Mouse (Mus musculus) cerebellum, adult 2 months (tissue): ENCODE measurements around the gene Itln1. TPM values are rescaled to one million over a fixed set of nuclear protein-coding genes. Genes with fewer than 3 reads are reported as not detected.

Source experiments
- DNase-seq, 2 experiments: peaks; one replicate each; pipeline ENCODE4 v3.0.0; 2021
- H3K27ac ChIP-seq: fragments of 200-500 bp; 2 replicates; pipeline ENCODE4 v1.5.1; 2012; ENCODE audit warnings: low read length, control low read depth, inconsistent platforms; ENCODE audit not compliant: insufficient read depth
- H3K27me3 ChIP-seq: fragments of 200-500 bp; 2 replicates; pipeline ENCODE4 v1.6.1; 2012; ENCODE audit warnings: inconsistent platforms, mild to moderate bottlenecking, low read length, moderate library complexity; ENCODE audit not compliant: control insufficient read depth, insufficient read depth
- H3K4me1 ChIP-seq: fragments of 200-500 bp; 2 replicates; pipeline ENCODE4 v1.6.1; 2011; ENCODE audit warnings: low read length; ENCODE audit not compliant: control insufficient read depth, insufficient read depth
- H3K4me3 ChIP-seq: fragments of 200-500 bp; replicated peaks from 2 replicates; pipeline ENCODE3; 2011; ENCODE audit warnings: mild to moderate bottlenecking, low read depth, low read length, control low read depth; ENCODE audit not compliant: insufficient read depth
- CTCF ChIP-seq: fragments of 200-500 bp; IDR thresholded peaks from 2 replicates; pipeline ENCODE4 v1.5.1; 2011; ENCODE audit warnings: low read depth, mild to moderate bottlenecking, control low read depth, low read length, moderate library complexity, borderline replicate concordance; ENCODE audit not compliant: insufficient read depth
- POLR2A ChIP-seq: fragments of 200-500 bp; IDR thresholded peaks from 2 replicates; pipeline ENCODE4 v1.6.1; 2011; ENCODE audit warnings: low read length, control low read depth, borderline replicate concordance; ENCODE audit not compliant: insufficient read depth
- WGBS: fragments of 180-500 bp; shearing (Covaris S2); methylation state at CpG from one replicate; pipeline ENCODE4 v1.1.7; 2018; 5-methylcytosine and 5-hydroxymethylcytosine counted together
- polyA plus RNA-seq: library from polyadenylated mRNA; depleted of rRNA; stranded (reverse); fragments of >200 nt; gene quantifications from 2 replicates; pipeline ENCODE4 v1.2.3, GENCODE M21; 2012

Itln1 gene
- polyA plus RNA-seq, 1 experiment: not detected

- no peak for DNase-seq
- TF ChIP-seq POLR2A (no peak), CTCF (no peak)
- Histone ChIP-seq H3K27ac (no peak overlapping the region), H3K4me1 (no peaks in the 10 kb centered on the region), H3K4me3 (no peak overlapping the region), H3K27me3 (no peaks in the 10 kb centered on the region)
- WGBS: 38% methylated on average over 10 of the region's 11 CpGs
These were observed 26.6 kb upstream of the Itln1 start for GRCm38 (mm10) chr1:171561639-171562225.

GRCm38 (mm10) chr1:171561200-171561599, 26.1 kb upstream of the Itln1 start:
- H3K27ac ChIP-seq: no peak overlapping the region
- no peaks in the 10 kb centered on the region for H3K27me3 ChIP-seq
- no peak for DNase-seq
- TF ChIP-seq POLR2A: no peak
- TF ChIP-seq CTCF: no peak
- 100% methylated on average over 1 of the region's 1 CpGs for WGBS
- no peak overlapping the region for H3K4me3 ChIP-seq
- no peaks in the 10 kb centered on the region for H3K4me1 ChIP-seq

GRCm38 (mm10) chr1:171560262-171560661, 25.2 kb upstream of the Itln1 start:
- TF ChIP-seq POLR2A (no peak), CTCF (no peak)
- H3K4me3 ChIP-seq: no peak overlapping the region
- DNase-seq: no peak
- no peaks in the 10 kb centered on the region for H3K27me3 ChIP-seq
- no peak overlapping the region for H3K27ac ChIP-seq
- no peaks in the 10 kb centered on the region for H3K4me1 ChIP-seq
- whole genome bisulfite sequencing: 73% methylated on average over 2 of the region's 2 CpGs

GRCm38 (mm10) chr1:171558898-171559297, 23.8 kb upstream of the Itln1 start, which contains the start of gene Cd244a:
Gene Cd244a (plus strand): TSS chr1:171559193.
- no peaks in the 10 kb centered on the region for H3K27me3 ChIP-seq
- no peak within 1 kb of the TSS for H3K27ac ChIP-seq
- TF ChIP-seq CTCF (no peak), POLR2A (no peak)
- no peak for DNase-seq
- 79% methylated on average over 4 of the region's 4 CpGs for WGBS
- H3K4me1 ChIP-seq: no peaks in the 10 kb centered on the region
- no peak within 1 kb of the TSS for H3K4me3 ChIP-seq

- no peak for DNase-seq
- 66% methylated on average over 6 of the region's 6 CpGs for WGBS
- H3K27me3 ChIP-seq: no peaks in the 10 kb centered on the region
- no peak overlapping the region for H3K27ac ChIP-seq
- H3K4me1 ChIP-seq: no peaks in the 10 kb centered on the region
- TF ChIP-seq POLR2A (no peak), CTCF (no peak)
- no peak overlapping the region for H3K4me3 ChIP-seq
These were observed 23.3 kb upstream of the Itln1 start for GRCm38 (mm10) chr1:171558407-171558806.

- H3K27ac ChIP-seq: no peak overlapping the region
- TF ChIP-seq CTCF (no peak), POLR2A (no peak)
- WGBS: 93% methylated on average over 2 of the region's 2 CpGs
These were observed 21.3 kb upstream of the Itln1 start for GRCm38 (mm10) chr1:171556366-171556765.

GRCm38 (mm10) chr1:171553359-171554341, 18.6 kb upstream of the Itln1 start:
- H3K27ac ChIP-seq: no peak overlapping the region
- no peaks in the 10 kb centered on the region for H3K4me1 ChIP-seq
- no peak overlapping the region for H3K4me3 ChIP-seq
- no peaks in the 10 kb centered on the region for H3K27me3 ChIP-seq
- WGBS: 72% methylated on average over 11 of the region's 11 CpGs
- TF ChIP-seq CTCF (no peak), POLR2A (no peak)
- no peak for DNase-seq

More at GRCm38 (mm10) chr1:171556366-171556765, 21.3 kb upstream of the Itln1 start:
- H3K4me3 ChIP-seq: no peak overlapping the region
- no peaks in the 10 kb centered on the region for H3K4me1 ChIP-seq
- no peaks in the 10 kb centered on the region for H3K27me3 ChIP-seq
- no peak for DNase-seq

- DNase-seq: no peak
- no peak overlapping the region for H3K27ac ChIP-seq
- 42% methylated on average over 2 of the region's 2 CpGs for WGBS
- no peaks in the 10 kb centered on the region for H3K4me1 ChIP-seq
- no peaks in the 10 kb centered on the region for H3K27me3 ChIP-seq
- TF ChIP-seq CTCF (no peak), POLR2A (no peak)
- H3K4me3 ChIP-seq: no peak overlapping the region
These were observed 17.1 kb upstream of the Itln1 start for GRCm38 (mm10) chr1:171552230-171552629.
